Mouse (Mus musculus) liver, embryonic 14.5 days (tissue): Measurements from ENCODE around the gene Tyrobp. TPM values are rescaled to one million over a fixed set of nuclear protein-coding genes. Genes with fewer than 3 reads are reported as not detected.

Experiments
- ATAC-seq: fragments of 200-750 bp; cut with Nextera tagmentation; 2 replicates; pipeline ENCODE4 v1.8.0; 2017; ENCODE audit warnings: moderate number of reproducible peaks, mild to moderate bottlenecking, moderate library complexity; ENCODE audit not compliant: insufficient read depth
- DNase-seq, 3 experiments: peaks; one replicate each; pipeline ENCODE4 v3.0.0-alpha.2; 2012 to 2013; ENCODE audit warnings: low read depth in 3 of 3, low spot score in 3 of 3
- H3K27ac ChIP-seq: fragments of 300-500 bp; sonication (generic); 2 replicates; pipeline ENCODE4 v1.5.1; 2014; ENCODE audit warnings: moderate library complexity, mild to moderate bottlenecking, control low read depth, inconsistent platforms
- H3K27me3 ChIP-seq: fragments of 300-500 bp; sonication (generic); 2 replicates; pipeline ENCODE4 v1.6.1; 2014; ENCODE audit warnings: mild to moderate bottlenecking, low read length, moderate library complexity; ENCODE audit not compliant: control insufficient read depth, insufficient read depth
- H3K36me3 ChIP-seq: fragments of 300-500 bp; sonication (generic); replicated peaks from 2 replicates; pipeline ENCODE4 v1.6.1; 2014; ENCODE audit warnings: low read depth; ENCODE audit not compliant: control insufficient read depth, insufficient read depth
- H3K4me1 ChIP-seq, 2 experiments: fragments of 200-500 bp in 1 of 2; fragments of 300-500 bp in 1 of 2; sonication (generic) in 1 of 2; replicated peaks; 2 replicates each; pipeline ENCODE4 v1.6.1; 2012 to 2014; ENCODE audit warnings: antibody characterized with exemption in 1 of 2, inconsistent platforms in 1 of 2, low read length in 1 of 2; ENCODE audit not compliant: control insufficient read depth in 2 of 2, insufficient read depth in 2 of 2
- H3K4me2 ChIP-seq: fragments of 300-500 bp; sonication (generic); 2 replicates; pipeline ENCODE4 v1.6.1; 2014; ENCODE audit warnings: low read depth, mild to moderate bottlenecking, control low read depth, moderate library complexity
- H3K4me3 ChIP-seq, 2 experiments: fragments of 200-500 bp in 1 of 2; fragments of 300-500 bp in 1 of 2; sonication (generic) in 1 of 2; 2 replicates each; pipeline ENCODE4 v1.5.1; 2012 to 2014; ENCODE audit warnings: low read depth in 2 of 2, low read length in 2 of 2, mild to moderate bottlenecking in 2 of 2, control low read depth in 1 of 2, inconsistent platforms in 1 of 2, moderate library complexity in 1 of 2; ENCODE audit not compliant: insufficient read depth in 1 of 2
- H3K9ac ChIP-seq: fragments of 300-500 bp; sonication (generic); replicated peaks from 2 replicates; pipeline ENCODE4 v1.6.1; 2014; ENCODE audit warnings: mild to moderate bottlenecking, control low read depth, moderate library complexity
- H3K9me3 ChIP-seq: fragments of 300-500 bp; sonication (generic); 2 replicates; pipeline ENCODE4 v1.6.1; 2016; ENCODE audit warnings: low read length, mixed read lengths; ENCODE audit not compliant: control insufficient read depth
- CTCF ChIP-seq: IDR thresholded peaks from 2 replicates; pipeline ENCODE4 v1.5.1; 2016; ENCODE audit warnings: antibody characterized with exemption, low read depth, control low read depth
- EP300 ChIP-seq: IDR thresholded peaks from 2 replicates; pipeline ENCODE4 v1.6.1; 2016; ENCODE audit warnings: antibody characterized with exemption, low read depth
- WGBS: fragments of 180-500 bp; shearing (Covaris S2); extraction: QIAGEN DNeasy Blood & Tissue Kit; methylation state at CpG from one replicate; pipeline ENCODE4 v1.1.7; 2014; ENCODE audit not compliant: insufficient replicate concordance; 5-methylcytosine and 5-hydroxymethylcytosine counted together
- polyA plus RNA-seq, 2 experiments: library from polyadenylated mRNA; depleted of rRNA in 1 of 2; stranded (reverse) in 1 of 2; unstranded in 1 of 2; fragments of >200 nt; fragmentation: Nextera tagmentation in 1 of 2; extraction: Ambion mirVana in 1 of 2; gene quantifications; 2 replicates each; pipeline versions ENCODE4 v1.2.1 to v1.2.3; 2012 to 2014

Gene Tyrobp
- polyA plus RNA-seq, 2 experiments = 78.3 to 113 TPM

GRCm38 (mm10) chr7:30456911-30457628 is 43.5 kb downstream of the Tyrobp start:
- Histone ChIP-seq H3K36me3 (no peaks in the 10 kb centered on the region), H3K4me3 (no peak overlapping the region), H3K27me3 (peaks cover 67% of the 10 kb centered on the region), H3K4me1 (no peaks in the 10 kb centered on the region), H3K27ac (no peak overlapping the region), H3K4me2 (no peak overlapping the region), H3K9ac (no peak overlapping the region), H3K9me3 (no peaks in the 10 kb centered on the region)
- ATAC-seq (no peak), DNase-seq (no peak)
- no peak for TF ChIP-seq EP300
- TF ChIP-seq CTCF = no peak
- 2% methylated on average over 31 of the region's 31 CpGs for WGBS

- Histone ChIP-seq H3K36me3 (no peaks in the 10 kb centered on the region), H3K9ac (no peak within 1 kb of the TSS), H3K4me1 (no peaks in the 10 kb centered on the region), H3K27ac (no peak within 1 kb of the TSS), H3K9me3 (no peaks in the 10 kb centered on the region), H3K4me2 (no peak within 1 kb of the TSS), H3K27me3 (peaks cover 64% of the 10 kb centered on the region), H3K4me3 (no peak within 1 kb of the TSS)
- TF ChIP-seq EP300 (no peak), CTCF (no peak)
- DNase-seq (no peak), ATAC-seq (no peak)
- 4% methylated on average over 16 of the region's 16 CpGs for WGBS
Observed at GRCm38 (mm10) chr7:30457629-30458330, 44.2 kb downstream of the Tyrobp start, which contains the start of the genes Kirrel2 and Nphs1. Kirrel2 (minus strand) TSS chr7:30457690. Nphs1 (plus strand) TSS chr7:30458315.

- H3K9me3 ChIP-seq = no peaks in the 10 kb centered on the region
- H3K27me3 ChIP-seq = peaks cover 56% of the 10 kb centered on the region
- no peak overlapping the region for H3K4me3 ChIP-seq
- ATAC-seq (no peak), DNase-seq (no peak)
- H3K4me1 ChIP-seq = no peaks in the 10 kb centered on the region
- H3K36me3 ChIP-seq = no peaks in the 10 kb centered on the region
- TF ChIP-seq EP300 (no peak), CTCF (no peak)
- no peak overlapping the region for H3K27ac ChIP-seq
- 35% methylated on average over 6 of the region's 6 CpGs for WGBS
- no peak overlapping the region for H3K4me2 ChIP-seq
- H3K9ac ChIP-seq = no peak overlapping the region
Observed at GRCm38 (mm10) chr7:30459484-30459883, 45.9 kb downstream of the Tyrobp start.

- DNase-seq (no peak), ATAC-seq (no peak)
- Histone ChIP-seq H3K9me3 (no peaks in the 10 kb centered on the region), H3K27ac (no peak overlapping the region), H3K4me2 (no peak overlapping the region), H3K36me3 (no peaks in the 10 kb centered on the region), H3K4me3 (no peak overlapping the region), H3K4me1 (no peaks in the 10 kb centered on the region), H3K9ac (no peak overlapping the region), H3K27me3 (peaks cover 48% of the 10 kb centered on the region)
- no peak for TF ChIP-seq EP300
- TF ChIP-seq CTCF = no peak
- 19% methylated on average over 7 of the region's 7 CpGs for WGBS
Observed at GRCm38 (mm10) chr7:30463568-30463967, 50.0 kb downstream of the Tyrobp start.

- Histone ChIP-seq H3K4me1 (no peaks in the 10 kb centered on the region), H3K4me3 (no peak overlapping the region), H3K36me3 (no peaks in the 10 kb centered on the region), H3K9ac (no peak overlapping the region), H3K27ac (no peak overlapping the region), H3K9me3 (no peaks in the 10 kb centered on the region), H3K27me3 (peaks cover 46% of the 10 kb centered on the region), H3K4me2 (no peak overlapping the region)
- ATAC-seq = no peak
- WGBS = 20% methylated on average over 4 of the region's 4 CpGs
- no peak for DNase-seq
- TF ChIP-seq CTCF = no peak
- no peak for TF ChIP-seq EP300
Observed at GRCm38 (mm10) chr7:30463996-30464395, 50.4 kb downstream of the Tyrobp start.
